In genomic region chr9:20878041-20878709, GRCm38 (mm10) we compare ENCODE assay signal across 8 mouse cellular contexts. TPM values are rescaled to one million over a fixed set of nuclear protein-coding genes. Genes with fewer than 3 reads are reported as not detected.
A peak's percentile ranks its signal among the peaks of the same experiment; 100 is the strongest.
DNase-seq lines count a peak whose midpoint lies in the region; ATAC-seq and TF ChIP-seq lines count a peak whose summit lies in the region.

No protein-coding gene starts in this region.

- peak in 1 of 2 experiments; percentile 96; a peak in 2 of 4 replicates for TF ChIP-seq CTCF in CH12.LX (conservative IDR thresholded peaks at IDR 0.05 in 1 of 2, IDR thresholded peaks at IDR 0.05 in 1 of 2; ENCODE audit: low read depth in 2 of 2, low read length in 2 of 2)

- peak; percentile 85 for TF ChIP-seq RAD21 in CH12.LX (IDR thresholded peaks at IDR 0.05; ENCODE audit: low read depth, low read length)

- peak; percentile 85 for TF ChIP-seq POLR2A in CH12.LX (IDR thresholded peaks at IDR 0.05; ENCODE audit: low read depth, low read length)

- H3K36me3 ChIP-seq in CH12.LX (replicated peaks in 1 of 2; ENCODE audit: control insufficient read depth in 1 of 2, insufficient read depth in 1 of 2, low read length in 1 of 2), result peaks cover 18 to 20% of the 10 kb centered on the region in 2 experiments
- no peaks in the 10 kb centered on the region for H3K36me3 ChIP-seq in forebrain, embryonic 11.5 days (ENCODE audit: control insufficient read depth, insufficient read depth, low read length)
- H3K36me3 ChIP-seq in heart, embryonic 16.5 days (ENCODE audit: control insufficient read depth, insufficient read depth), result no peaks in the 10 kb centered on the region
- H3K36me3 ChIP-seq in liver, embryonic 15.5 days (replicated peaks), result 0 out of 2 replicates have a peak, but pooled peaks cover under 1% of the 10 kb centered on the region
- H3K36me3 ChIP-seq in neural tube, embryonic 12.5 days, result no peaks in the 10 kb centered on the region

- peak overlapping the region; percentile 35; the same call in 1 of the 2 replicates for H3K4me2 ChIP-seq in CH12.LX (ENCODE audit: insufficient read depth, low read depth, poor library complexity, severe bottlenecking)
- peak overlapping the region; percentile 71 for H3K4me2 ChIP-seq in forebrain, embryonic 11.5 days (ENCODE audit: low read depth, low read length, severe bottlenecking)
- peak overlapping the region; percentile 77 for H3K4me2 ChIP-seq in heart, embryonic 16.5 days (ENCODE audit: low read depth, low read length)
- H3K4me2 ChIP-seq in liver, embryonic 15.5 days, result peak overlapping the region; percentile 95
- H3K4me2 ChIP-seq in neural tube, embryonic 12.5 days (replicated peaks), result peak overlapping the region; percentile 64

- H3K79me2 ChIP-seq in CH12.LX (replicated peaks; ENCODE audit: control insufficient read depth, extremely low read depth, insufficient read depth, poor library complexity, severe bottlenecking), result no peaks in the 10 kb centered on the region

- DNase-seq in CH12.LX (ENCODE audit: extremely low read depth), result peak; percentile 98
- DNase-seq in c-Kit-positive CD71-positive TER-119-negative erythroid progenitor cells, embryonic 14.5 days (ENCODE audit: low read depth), result peak; percentile 96
- peak; percentile 100 for DNase-seq in forebrain, embryonic 11.5 days (ENCODE audit: low spot score)
- DNase-seq in kidney, postnatal 36 days, result peak; percentile 100
- peak; percentile 98 for DNase-seq in telencephalon, adult 2 months (ENCODE audit: low read depth, low spot score)

- in situ Hi-C loops in CH12.LX (cut with MboI; ENCODE audit: low pct_ligation_motif_present, low pct_unique_long_range_greater_than_20kb, low sequenced_read_pairs), result no loop called here

- peaks cover 18% of the 10 kb centered on the region for H3K27me3 ChIP-seq in CH12.LX (replicated peaks)
- no peaks in the 10 kb centered on the region for H3K27me3 ChIP-seq in forebrain, embryonic 11.5 days (ENCODE audit: control insufficient read depth, insufficient read depth, low read length)
- no peaks in the 10 kb centered on the region for H3K27me3 ChIP-seq in heart, embryonic 16.5 days (ENCODE audit: control insufficient read depth, insufficient read depth, low read length)
- H3K27me3 ChIP-seq in liver, embryonic 15.5 days, result no peaks in the 10 kb centered on the region
- H3K27me3 ChIP-seq in neural tube, embryonic 12.5 days (replicated peaks), result no peaks in the 10 kb centered on the region; the same call in 1 of the 2 replicates

- TF ChIP-seq EP300 in CH12.LX (IDR thresholded peaks at IDR 0.05; ENCODE audit: low read length), result no peak

- H3K4me1 ChIP-seq in CH12.LX (ENCODE audit: control insufficient read depth in 1 of 2, insufficient read depth in 2 of 2), result peaks cover 22 to 23% of the 10 kb centered on the region in 2 experiments
- peaks cover 4% of the 10 kb centered on the region; the same call in 1 of the 2 replicates for H3K4me1 ChIP-seq in forebrain, embryonic 11.5 days (replicated peaks; ENCODE audit: control insufficient read depth, insufficient read depth, low read length)
- peaks cover 5% of the 10 kb centered on the region for H3K4me1 ChIP-seq in heart, embryonic 16.5 days (ENCODE audit: control insufficient read depth, insufficient read depth, low read length)
- peaks cover 30% of the 10 kb centered on the region for H3K4me1 ChIP-seq in liver, embryonic 15.5 days (replicated peaks)
- peaks cover 3% of the 10 kb centered on the region; the same call in 1 of the 2 replicates for H3K4me1 ChIP-seq in neural tube, embryonic 12.5 days

- peak overlapping the region; percentile 93 for H3K27ac ChIP-seq in CH12.LX (ENCODE audit: insufficient read depth, low read depth)
- peak overlapping the region; percentile 83 for H3K27ac ChIP-seq in forebrain, embryonic 11.5 days (ENCODE audit: low read depth, low read length)
- H3K27ac ChIP-seq in heart, embryonic 16.5 days (ENCODE audit: low read length), result peak overlapping the region; percentile 93
- H3K27ac ChIP-seq in liver, embryonic 15.5 days (replicated peaks), result peak overlapping the region; percentile 90
- H3K27ac ChIP-seq in neural tube, embryonic 12.5 days, result peak overlapping the region; percentile 65

- WGBS in forebrain, embryonic 11.5 days, result under 1% methylated on average over 69 of the region's 69 CpGs
- WGBS in heart, embryonic 16.5 days, result under 1% methylated on average over 69 of the region's 69 CpGs
- WGBS in liver, embryonic 15.5 days (ENCODE audit: insufficient replicate concordance), result 0% methylated on average over 69 of the region's 69 CpGs
- under 1% methylated on average over 69 of the region's 69 CpGs for WGBS in neural tube, embryonic 12.5 days

- peak; percentile 95 for ATAC-seq in forebrain, embryonic 11.5 days (replicated peaks; ENCODE audit: low FRiP score)
- peak; percentile 93 for ATAC-seq in heart, embryonic 16.5 days (replicated peaks; ENCODE audit: extremely low read depth, insufficient read depth, low FRiP score)
- ATAC-seq in liver, embryonic 15.5 days (ENCODE audit: insufficient read depth), result peak; percentile 95
- peak; percentile 95 for ATAC-seq in neural tube, embryonic 12.5 days (ENCODE audit: low FRiP score, low read depth)

- peak overlapping the region; percentile 33 to 59 (median 52) for H3K4me3 ChIP-seq in CH12.LX (replicated peaks in 1 of 3; ENCODE audit: low read depth in 2 of 3, low read length in 2 of 3, poor library complexity in 1 of 3)
- peak overlapping the region; percentile 37 for H3K4me3 ChIP-seq in forebrain, embryonic 11.5 days (ENCODE audit: low read depth, low read length)
- peak overlapping the region; percentile 53 for H3K4me3 ChIP-seq in heart, embryonic 16.5 days (ENCODE audit: low read length)
- peak overlapping the region; percentile 59 for H3K4me3 ChIP-seq in liver, embryonic 15.5 days (replicated peaks)
- H3K4me3 ChIP-seq in neural tube, embryonic 12.5 days, result peak overlapping the region; percentile 34

- dilution Hi-C loops in CH12.LX (cut with MboI; ENCODE audit: extremely low pct_ligation_motif_present, extremely low pct_unique_long_range_greater_than_20kb, low sequenced_read_pairs), result no loop called here

- no peaks in the 10 kb centered on the region for H3K9me3 ChIP-seq in CH12.LX (replicated peaks; ENCODE audit: low read length)
- H3K9me3 ChIP-seq in forebrain, embryonic 11.5 days (ENCODE audit: control insufficient read depth, low read length), result no peaks in the 10 kb centered on the region
- no peaks in the 10 kb centered on the region for H3K9me3 ChIP-seq in heart, embryonic 16.5 days (replicated peaks; ENCODE audit: control insufficient read depth, low read length)
- no peaks in the 10 kb centered on the region for H3K9me3 ChIP-seq in liver, embryonic 15.5 days (replicated peaks)
- H3K9me3 ChIP-seq in neural tube, embryonic 12.5 days, result no peaks in the 10 kb centered on the region

- H3K9ac ChIP-seq in CH12.LX (ENCODE audit: insufficient read depth, low read depth), result peak overlapping the region; percentile 71
- H3K9ac ChIP-seq in forebrain, embryonic 11.5 days (ENCODE audit: low read length), result peak overlapping the region; percentile 72
- H3K9ac ChIP-seq in heart, embryonic 16.5 days (ENCODE audit: low read length), result peak overlapping the region; percentile 82
- H3K9ac ChIP-seq in liver, embryonic 15.5 days, result peak overlapping the region; percentile 68
- H3K9ac ChIP-seq in neural tube, embryonic 12.5 days, result peak overlapping the region; percentile 48

RNA-seq across cellular contexts. Expression of gene Angptl6, which starts 1.4 kb away (rescaled TPM):
- total RNA-seq in CH12.LX (2012; rRNA removed), result 3.4 and 11.8 TPM in 2 replicates
- total RNA-seq in CH12.LX (2014; rRNA removed), result 1.4 and 2.0 TPM in 2 replicates
- polyA plus RNA-seq in CH12.LX (2012; ENCODE audit: insufficient read length, low read depth), result 0.57 and 1.1 TPM in 2 replicates
- 4.3 and 5.3 TPM in 2 replicates for polyA plus RNA-seq in forebrain, embryonic 11.5 days (2014; fragmentation: Nextera tagmentation; extraction: Ambion mirVana)
- 3.8 and 4.0 TPM in 2 replicates for polyA plus RNA-seq in heart, embryonic 16.5 days (2015; fragmentation: Nextera tagmentation; extraction: Ambion mirVana)
- 9.1 and 10.6 TPM in 2 replicates for polyA plus RNA-seq in liver, embryonic 15.5 days (2015; fragmentation: Nextera tagmentation; extraction: Ambion mirVana)
- 5.8 and 6.7 TPM in 2 replicates for polyA plus RNA-seq in neural tube, embryonic 12.5 days (2016; fragmentation: Nextera tagmentation; extraction: Ambion mirVana)

RNA-seq across cellular contexts. Expression of gene A230050P20Rik, which starts 9.7 kb away (rescaled TPM):
- 18.8 and 25.2 TPM in 2 replicates for total RNA-seq in CH12.LX (2012; rRNA removed)
- 3.3 and 3.7 TPM in 2 replicates for total RNA-seq in CH12.LX (2014; rRNA removed)
- 11.0 and 11.2 TPM in 2 replicates for polyA plus RNA-seq in CH12.LX (2012; ENCODE audit: insufficient read length, low read depth)
- polyA plus RNA-seq in forebrain, embryonic 11.5 days (2014; fragmentation: Nextera tagmentation; extraction: Ambion mirVana), result 1.3 and 1.6 TPM in 2 replicates
- polyA plus RNA-seq in heart, embryonic 16.5 days (2015; fragmentation: Nextera tagmentation; extraction: Ambion mirVana), result 11.4 and 13.4 TPM in 2 replicates
- 5.0 and 7.0 TPM in 2 replicates for polyA plus RNA-seq in liver, embryonic 15.5 days (2015; fragmentation: Nextera tagmentation; extraction: Ambion mirVana)
- 1.4 and 1.6 TPM in 2 replicates for polyA plus RNA-seq in neural tube, embryonic 12.5 days (2016; fragmentation: Nextera tagmentation; extraction: Ambion mirVana)

RNA-seq across cellular contexts. Expression of gene Ppan, which starts 9.8 kb away (rescaled TPM):
- total RNA-seq in CH12.LX (2012; rRNA removed) (346 and 359 TPM in 2 replicates), CH12.LX (2014; rRNA removed) (242 and 272 TPM in 2 replicates)
- 359 and 389 TPM in 2 replicates for polyA plus RNA-seq in CH12.LX (2012; ENCODE audit: insufficient read length, low read depth)
- polyA plus RNA-seq in forebrain, embryonic 11.5 days (2014; fragmentation: Nextera tagmentation; extraction: Ambion mirVana), result 71.2 and 75.1 TPM in 2 replicates
- 36.4 and 44.3 TPM in 2 replicates for polyA plus RNA-seq in heart, embryonic 16.5 days (2015; fragmentation: Nextera tagmentation; extraction: Ambion mirVana)
- 55.0 and 61.3 TPM in 2 replicates for polyA plus RNA-seq in liver, embryonic 15.5 days (2015; fragmentation: Nextera tagmentation; extraction: Ambion mirVana)
- polyA plus RNA-seq in neural tube, embryonic 12.5 days (2016; fragmentation: Nextera tagmentation; extraction: Ambion mirVana), result 54.1 and 58.6 TPM in 2 replicates

RNA-seq across cellular contexts. Expression of gene Eif3g, which starts 20.2 kb away (rescaled TPM):
- total RNA-seq in CH12.LX (2012; rRNA removed) (293 and 340 TPM in 2 replicates), CH12.LX (2014; rRNA removed) (205 and 211 TPM in 2 replicates)
- polyA plus RNA-seq in CH12.LX (2012; ENCODE audit: insufficient read length, low read depth), result 387 and 392 TPM in 2 replicates
- polyA plus RNA-seq in forebrain, embryonic 11.5 days (2014; fragmentation: Nextera tagmentation; extraction: Ambion mirVana), result 334 and 367 TPM in 2 replicates
- polyA plus RNA-seq in heart, embryonic 16.5 days (2015; fragmentation: Nextera tagmentation; extraction: Ambion mirVana), result 208 and 209 TPM in 2 replicates
- polyA plus RNA-seq in liver, embryonic 15.5 days (2015; fragmentation: Nextera tagmentation; extraction: Ambion mirVana), result 178 and 180 TPM in 2 replicates
- polyA plus RNA-seq in neural tube, embryonic 12.5 days (2016; fragmentation: Nextera tagmentation; extraction: Ambion mirVana), result 301 and 309 TPM in 2 replicates

RNA-seq across cellular contexts. Expression of gene Rdh8, which starts 59.9 kb away (rescaled TPM):
- total RNA-seq in CH12.LX (2012; rRNA removed) (not detected in 2 replicates), CH12.LX (2014; rRNA removed) (not detected in 2 replicates)
- polyA plus RNA-seq in CH12.LX (2012; ENCODE audit: insufficient read length, low read depth), result not detected in 2 replicates
- not detected in 2 replicates for polyA plus RNA-seq in forebrain, embryonic 11.5 days (2014; fragmentation: Nextera tagmentation; extraction: Ambion mirVana)
- not detected in 2 replicates for polyA plus RNA-seq in heart, embryonic 16.5 days (2015; fragmentation: Nextera tagmentation; extraction: Ambion mirVana)
- polyA plus RNA-seq in liver, embryonic 15.5 days (2015; fragmentation: Nextera tagmentation; extraction: Ambion mirVana), result not detected in 2 replicates
- not detected in 2 replicates for polyA plus RNA-seq in neural tube, embryonic 12.5 days (2016; fragmentation: Nextera tagmentation; extraction: Ambion mirVana)

Comparison
In these comparisons a context has a peak if more than half of its experiments do, and no peak if none do; other contexts are left out.
1. Peak in every context shown above with its lines: DNase-seq, ATAC-seq, H3K4me3 ChIP-seq and H3K27ac ChIP-seq.
2. H3K4me2 ChIP-seq: peak in every context shown above with its lines; median percentile 95 in liver, embryonic 15.5 days; 77 in heart, embryonic 16.5 days; 71 in forebrain, embryonic 11.5 days; 64 in neural tube, embryonic 12.5 days; 35 in CH12.LX.